Mouse (Mus musculus): ENCODE data around the gene Oit3.
A peak's percentile ranks its signal among the peaks of the same experiment; 100 is the strongest.
"Not testable (repeated sequence)": the region's sequence is repeated elsewhere in the genome, so short reads cannot be mapped to it uniquely, and the experiment has no call there.

Oit3 gene

DNA sequence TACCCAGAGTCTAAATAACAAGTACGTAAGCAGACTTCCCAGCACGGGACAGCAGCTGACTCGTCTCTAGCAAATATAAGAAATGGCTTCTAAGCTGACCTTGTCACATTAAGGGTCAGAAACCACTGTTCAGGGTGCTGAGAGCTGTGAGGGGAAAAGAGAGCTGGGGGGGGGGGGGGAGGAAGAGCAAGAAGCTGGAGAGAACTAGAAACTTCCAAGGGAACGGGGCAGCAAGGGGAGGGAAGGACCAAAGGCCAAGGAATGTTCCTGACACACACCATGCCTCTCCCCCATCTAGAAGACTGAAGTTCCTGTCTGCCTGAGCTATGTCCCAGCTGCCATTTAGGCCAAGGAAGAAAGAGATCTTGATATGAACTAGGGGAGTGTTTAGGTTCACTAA is 15.2 kb downstream of the Oit3 start:
- DNase-seq, result no peak

- DNase-seq, result no peak
Observed at GRCm38 (mm10) chr10:59425369-59425768, 16.2 kb downstream of the Oit3 start.

- DNase-seq, result no peak
Observed at GRCm38 (mm10) chr10:59424453-59424852, 17.1 kb downstream of the Oit3 start.

DNA sequence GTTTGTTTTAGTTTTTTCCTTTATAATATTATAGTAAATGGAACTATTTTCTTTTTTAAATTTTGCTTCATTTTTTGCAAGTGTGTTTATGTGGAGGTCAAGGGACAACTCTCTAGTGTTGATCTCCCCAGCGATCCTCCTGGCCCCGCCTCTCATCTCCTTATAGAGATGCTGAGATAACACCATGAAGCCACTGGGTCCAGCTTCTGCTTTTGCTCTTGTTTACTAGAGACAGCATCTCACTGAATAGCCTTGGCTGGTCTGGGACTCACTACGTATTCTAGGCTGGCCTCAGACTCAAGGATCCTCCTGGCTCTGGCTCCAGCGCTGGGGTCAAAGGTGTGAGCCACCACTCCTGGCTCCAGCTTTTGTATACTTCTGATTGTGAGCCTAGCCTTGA is 22.1 kb downstream of the Oit3 start:
- no peak for DNase-seq

DNA sequence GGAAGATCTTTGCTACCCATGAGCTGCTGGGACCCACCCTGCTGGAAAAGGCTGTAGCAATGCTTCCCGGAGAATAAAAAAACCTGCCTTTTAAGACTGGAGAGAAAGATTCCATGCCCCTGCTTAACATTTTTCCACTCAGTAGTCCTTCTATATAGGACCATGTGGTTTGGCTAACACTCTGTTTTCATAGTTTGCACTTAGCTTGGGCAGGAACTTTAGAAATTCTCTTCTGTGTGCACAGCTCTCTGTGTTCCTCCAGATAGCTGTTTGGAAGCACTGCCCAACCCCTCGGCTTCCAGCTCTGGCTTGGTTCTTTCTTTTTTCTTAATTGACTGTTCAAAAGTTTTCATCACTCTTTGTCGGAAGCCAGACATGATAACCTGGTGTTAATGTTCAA is 25.0 kb downstream of the Oit3 start:
- no peak for DNase-seq

GRCm38 (mm10) chr10:59413711-59414110 is 27.9 kb downstream of the Oit3 start:
- no peak for DNase-seq

DNA sequence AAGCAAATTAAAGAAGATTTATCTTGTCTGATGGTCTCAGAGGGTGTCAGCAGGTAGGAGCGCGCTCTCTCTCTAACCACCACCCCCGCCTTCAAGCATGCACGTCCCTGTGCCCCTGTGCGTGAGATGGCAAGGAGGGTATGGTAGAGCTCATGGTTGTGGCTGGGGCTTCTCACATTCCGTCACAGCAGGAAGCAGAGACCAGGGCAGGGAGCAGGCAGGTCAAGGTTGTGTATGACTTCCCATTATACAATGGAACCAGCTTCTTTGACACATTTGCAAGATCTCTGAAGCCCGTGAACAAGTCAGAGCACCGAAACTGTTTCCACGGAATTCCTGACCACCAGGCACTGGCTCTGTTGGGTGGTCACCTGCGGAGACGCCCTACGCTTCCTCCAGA is 31.3 kb downstream of the Oit3 start:
- no peak for DNase-seq

DNA sequence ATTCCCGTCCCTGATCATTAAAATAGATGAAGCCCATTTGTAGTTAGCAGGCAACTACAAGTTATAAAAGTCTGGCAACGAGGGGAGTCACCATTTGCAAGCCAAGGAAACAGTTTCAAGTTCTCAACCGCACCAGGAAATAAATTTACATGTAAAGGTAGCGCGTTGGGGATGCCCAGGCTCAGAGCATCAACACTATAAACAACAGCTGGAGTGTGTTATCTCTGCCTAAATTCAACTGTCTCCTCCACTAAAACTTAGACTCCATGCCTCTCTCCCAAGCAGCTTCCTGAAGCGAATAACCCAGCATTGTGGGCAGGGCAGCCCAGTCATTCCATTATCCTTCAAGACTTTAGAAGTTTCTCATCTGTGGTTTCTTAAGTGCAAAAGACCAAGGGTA is 33.1 kb downstream of the Oit3 start:
- no peak for DNase-seq

DNA sequence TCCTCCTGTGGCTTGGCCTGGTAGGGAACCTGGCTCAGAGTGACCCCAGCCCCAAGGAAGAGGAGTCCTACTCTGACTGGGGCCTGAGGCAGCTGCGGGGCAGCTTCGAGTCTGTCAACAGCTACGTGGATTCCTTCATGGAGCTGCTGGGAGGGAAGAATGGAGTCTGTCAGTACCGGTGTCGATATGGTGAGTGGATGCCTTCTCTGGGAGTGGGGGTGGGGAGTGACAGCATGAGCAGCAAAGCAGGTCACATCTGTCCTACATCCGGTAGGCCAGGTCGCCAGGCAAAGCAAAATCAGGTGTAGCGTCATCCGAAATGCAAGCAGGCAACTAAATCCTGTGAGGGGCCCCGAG is 37.8 kb downstream of the Oit3 start:
- DNase-seq, result no peak

- DNase-seq, result no peak
Observed at GRCm38 (mm10) chr10:59402899-59403792, 38.4 kb downstream of the Oit3 start, which contains the start of gene Pla2g12b. Gene Pla2g12b, plus strand, starts transcription at chr10:59403660.

- not testable (repeated sequence) for DNase-seq
Observed at GRCm38 (mm10) chr10:59395461-59395860, 46.1 kb downstream of the Oit3 start, which contains the start of gene Gm10273. Gene Gm10273, plus strand, starts transcription at chr10:59395632.

GRCm38 (mm10) chr10:59391907-59392306 is 49.7 kb downstream of the Oit3 start:
- peak; percentile 9 for DNase-seq

DNA sequence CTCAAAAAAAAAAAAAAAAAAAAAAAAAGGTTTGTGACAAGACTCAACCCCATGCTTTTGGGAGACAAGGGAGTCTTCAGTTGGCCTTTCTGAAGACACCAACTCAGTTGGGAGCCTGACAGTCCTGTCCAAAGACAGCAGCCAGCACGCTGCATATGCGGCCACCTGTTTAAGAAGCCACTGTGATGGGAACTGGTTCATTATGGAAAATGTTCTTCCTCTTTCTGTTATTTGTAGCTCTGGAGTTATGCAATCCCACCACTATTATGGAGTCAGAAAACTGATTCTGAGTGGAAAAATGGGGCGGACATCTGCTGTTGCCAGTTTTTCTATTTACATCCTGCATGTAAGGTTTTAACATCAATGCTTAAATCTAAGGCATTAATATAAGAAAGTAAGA is 51.9 kb downstream of the Oit3 start:
- no peak for DNase-seq

GRCm38 (mm10) chr10:59386951-59387350 is 54.6 kb downstream of the Oit3 start:
- DNase-seq, result no peak

DNA sequence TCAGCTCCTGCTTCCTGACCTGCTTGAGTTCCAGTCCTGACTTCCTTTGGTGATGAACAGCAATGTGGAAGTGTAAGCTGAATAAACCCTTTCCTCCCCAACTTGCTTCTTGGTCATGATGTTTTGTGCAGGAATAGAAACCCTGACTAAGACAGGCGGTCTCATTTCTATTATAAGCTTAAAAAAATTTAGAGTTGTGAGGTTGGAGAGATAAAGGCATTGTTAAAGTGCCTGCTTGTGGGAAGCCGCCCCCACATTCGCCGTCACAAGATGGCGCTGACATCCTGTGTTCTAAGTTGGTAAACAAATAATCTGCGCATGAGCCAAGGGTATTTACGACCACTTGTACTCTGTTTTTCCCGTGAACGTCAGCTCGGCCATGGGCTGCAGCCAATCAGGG is 60.0 kb downstream of the Oit3 start:
- not testable (repeated sequence) for DNase-seq

GRCm38 (mm10) chr10:59380411-59380821 is 61.2 kb downstream of the Oit3 start:
- DNase-seq, result peak; percentile 5

DNA sequence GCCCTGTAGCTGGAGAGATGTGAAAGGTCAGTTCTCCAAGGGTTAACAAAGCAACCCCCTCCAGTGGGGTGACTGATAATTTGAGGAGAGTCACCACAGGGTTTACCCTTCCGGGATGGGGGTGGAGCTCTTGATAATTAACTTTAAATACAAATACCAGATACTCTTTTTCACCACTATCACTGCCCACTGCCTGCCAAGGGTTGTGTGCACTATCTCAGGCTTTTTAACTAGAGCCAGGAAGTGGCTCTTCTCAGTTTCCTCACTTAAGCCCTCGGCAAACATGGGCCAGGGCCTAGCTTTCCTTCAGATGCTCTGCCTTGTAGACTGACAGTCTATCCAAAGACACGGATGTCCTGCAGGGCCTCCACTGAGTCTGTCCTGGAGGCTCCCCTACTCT is 61.7 kb downstream of the Oit3 start:
- peak; percentile 7 for DNase-seq

DNA sequence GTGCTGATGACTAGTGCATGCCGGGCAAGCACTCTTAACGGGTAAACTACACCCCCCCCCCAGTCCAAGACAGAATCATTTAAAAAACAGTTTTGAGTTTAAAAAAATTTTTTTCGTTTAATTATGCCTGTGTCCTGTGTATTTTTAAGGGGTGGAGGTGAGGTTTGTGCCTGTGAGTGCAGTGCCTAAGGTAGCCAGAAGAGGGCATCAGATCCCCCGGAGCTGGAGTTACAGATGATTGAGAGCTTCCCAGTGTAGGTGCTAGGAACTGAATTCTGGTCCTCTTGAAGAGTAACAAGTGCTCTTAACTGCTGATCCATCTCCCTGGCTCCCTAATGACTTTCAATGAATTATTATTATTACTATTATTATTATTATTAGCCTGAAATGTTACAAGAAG is 62.9 kb downstream of the Oit3 start:
- no peak for DNase-seq

- no peak for DNase-seq
Observed at GRCm38 (mm10) chr10:59377906-59378305, 63.7 kb downstream of the Oit3 start.
